Mouse (Mus musculus) C2C12 (cell line): ENCODE measurements around the gene Sacm1l.

Experiments used
- CEBPB ChIP-seq: IDR thresholded peaks from one replicate; pipeline ENCODE4 v1.6.1; 2011; ENCODE audit warnings: low read depth, mild to moderate bottlenecking, control low read depth, moderate library complexity
- CTCF ChIP-seq: IDR thresholded peaks from one replicate; pipeline ENCODE4 v1.5.1; 2011; ENCODE audit not compliant: control insufficient read depth, insufficient read depth, insufficient read length
- MAX ChIP-seq: IDR thresholded peaks from one replicate; pipeline ENCODE4 v1.6.1; 2011; ENCODE audit warnings: mild to moderate bottlenecking, control low read depth
- MYOD1 ChIP-seq: IDR thresholded peaks from one replicate; pipeline ENCODE4 v1.6.1; 2011; ENCODE audit warnings: low read depth; ENCODE audit not compliant: control insufficient read depth, insufficient read length
- MYOG ChIP-seq: IDR thresholded peaks from one replicate; pipeline ENCODE4 v1.6.1; 2011; ENCODE audit not compliant: control insufficient read depth, insufficient read length; ENCODE audit errors: extremely low read depth

DNA sequence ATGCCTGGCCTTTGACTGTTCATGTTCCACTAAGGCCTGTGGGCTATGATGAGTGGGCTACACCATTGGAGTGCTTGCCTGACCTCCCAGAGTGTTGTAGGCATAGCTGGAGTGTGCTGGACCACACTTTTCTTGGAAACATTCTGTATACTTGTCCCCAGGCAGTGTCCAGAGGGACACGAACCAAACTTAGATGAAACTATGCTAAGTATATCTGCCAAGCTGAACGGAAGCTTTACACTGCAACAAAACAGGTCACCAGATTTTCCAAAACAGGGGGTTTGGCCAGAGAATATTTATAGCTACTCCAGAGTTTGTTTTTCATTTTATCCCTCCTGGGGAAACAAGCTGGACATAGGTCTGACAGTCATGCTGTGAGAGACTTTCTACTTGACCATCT is 40.5 kb upstream of the Sacm1l start:
- TF ChIP-seq CTCF (no peak), MAX (no peak), MYOD1 (no peak), MYOG (no peak), CEBPB (no peak)
